Mouse (Mus musculus) neural tube, embryonic 13.5 days (tissue): ENCODE measurements around the gene Ifi27l2b. TPM values are rescaled to one million over a fixed set of nuclear protein-coding genes. Genes with fewer than 3 reads are reported as not detected.
"Not testable (repeated sequence)": the region's sequence is repeated elsewhere in the genome, so short reads cannot be mapped to it uniquely, and the experiment has no call there.

Experiments used
- ATAC-seq: fragments of 200-750 bp; cut with Nextera tagmentation; 2 replicates; pipeline ENCODE4 v1.8.0; 2017; ENCODE audit warnings: low read depth, mild to moderate bottlenecking, moderate TSS enrichment, moderate library complexity
- H3K27ac ChIP-seq: fragments of 300-500 bp; sonication (generic); replicated peaks from 2 replicates; pipeline ENCODE4 v1.5.1; 2015; ENCODE audit warnings: moderate library complexity, mild to moderate bottlenecking, inconsistent platforms
- H3K27me3 ChIP-seq: fragments of 300-500 bp; sonication (generic); 2 replicates; pipeline ENCODE4 v1.6.1; 2015; ENCODE audit warnings: mild to moderate bottlenecking, inconsistent platforms
- H3K36me3 ChIP-seq: fragments of 300-500 bp; sonication (generic); 2 replicates; pipeline ENCODE4 v1.6.1; 2015; ENCODE audit warnings: mild to moderate bottlenecking, inconsistent platforms
- H3K4me1 ChIP-seq: fragments of 300-500 bp; sonication (generic); replicated peaks from 2 replicates; pipeline ENCODE4 v1.6.1; 2015; ENCODE audit warnings: inconsistent platforms
- H3K4me2 ChIP-seq: fragments of 300-500 bp; sonication (generic); 2 replicates; pipeline ENCODE4 v1.6.1; 2015; ENCODE audit warnings: inconsistent platforms, mild to moderate bottlenecking, moderate library complexity
- H3K4me3 ChIP-seq: fragments of 300-500 bp; sonication (generic); 2 replicates; pipeline ENCODE4 v1.5.1; 2015; ENCODE audit warnings: mild to moderate bottlenecking, inconsistent platforms
- H3K9ac ChIP-seq: fragments of 300-500 bp; sonication (generic); 2 replicates; pipeline ENCODE4 v1.6.1; 2015; ENCODE audit warnings: moderate library complexity, mild to moderate bottlenecking, inconsistent platforms
- H3K9me3 ChIP-seq: fragments of 300-500 bp; sonication (generic); 2 replicates; pipeline ENCODE4 v1.6.1; 2016; ENCODE audit warnings: inconsistent platforms
- WGBS: fragments of 180-500 bp; shearing (Covaris S2); methylation state at CpG from one replicate; pipeline ENCODE4 v1.1.7; 2015; 5-methylcytosine and 5-hydroxymethylcytosine counted together
- polyA plus RNA-seq: library from polyadenylated mRNA; unstranded; fragments of >200 nt; fragmentation: Nextera tagmentation; extraction: Ambion mirVana; gene quantifications from 2 replicates; pipeline ENCODE4 v1.2.1, GENCODE M21; 2015

Gene Ifi27l2b
- polyA plus RNA-seq, result not detected in 2 replicates

GRCm38 (mm10) chr12:103457140-103457539, at the start of gene Ifi27l2b:
Ifi27l2b (minus strand) TSS chr12:103457223.
- H3K36me3 ChIP-seq, result no peaks in the 10 kb centered on the region
- no peak within 1 kb of the TSS for H3K4me3 ChIP-seq
- H3K9me3 ChIP-seq, result no peaks in the 10 kb centered on the region
- no peak within 1 kb of the TSS for H3K9ac ChIP-seq
- H3K27ac ChIP-seq, result no peak within 1 kb of the TSS
- H3K27me3 ChIP-seq, result no peaks in the 10 kb centered on the region
- H3K4me1 ChIP-seq, result no peaks in the 10 kb centered on the region
- ATAC-seq, result no peak
- H3K4me2 ChIP-seq, result no peak within 1 kb of the TSS
- 76% methylated on average over 3 of the region's 3 CpGs for WGBS

DNA sequence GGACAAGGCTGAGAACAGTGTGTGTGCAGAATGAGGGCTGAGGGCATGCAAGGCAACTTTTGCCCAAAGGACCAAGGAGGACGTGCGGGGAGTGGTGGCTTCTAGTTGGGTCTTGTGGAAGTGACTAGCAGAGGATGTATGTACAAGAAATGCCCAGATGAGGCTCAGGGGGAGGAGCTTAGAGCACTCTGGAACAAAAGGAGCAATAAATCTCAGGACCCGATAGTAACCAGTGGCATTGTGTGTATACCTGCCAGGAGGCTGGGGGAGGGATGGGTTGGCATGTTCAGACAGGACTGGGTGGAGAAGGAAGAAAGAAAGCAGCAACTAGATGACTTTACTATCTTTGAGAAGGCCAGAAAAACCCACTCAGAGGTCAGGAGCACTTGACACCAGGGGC, 47.4 kb upstream of the Ifi27l2b start:
- Histone ChIP-seq H3K4me1 (no peaks in the 10 kb centered on the region), H3K9me3 (no peaks in the 10 kb centered on the region), H3K4me2 (no peak overlapping the region), H3K9ac (no peak overlapping the region), H3K27ac (no peak overlapping the region), H3K4me3 (no peak overlapping the region), H3K36me3 (no peaks in the 10 kb centered on the region), H3K27me3 (no peaks in the 10 kb centered on the region)
- WGBS, result 62% methylated on average over 3 of the region's 3 CpGs
- no peak for ATAC-seq

DNA sequence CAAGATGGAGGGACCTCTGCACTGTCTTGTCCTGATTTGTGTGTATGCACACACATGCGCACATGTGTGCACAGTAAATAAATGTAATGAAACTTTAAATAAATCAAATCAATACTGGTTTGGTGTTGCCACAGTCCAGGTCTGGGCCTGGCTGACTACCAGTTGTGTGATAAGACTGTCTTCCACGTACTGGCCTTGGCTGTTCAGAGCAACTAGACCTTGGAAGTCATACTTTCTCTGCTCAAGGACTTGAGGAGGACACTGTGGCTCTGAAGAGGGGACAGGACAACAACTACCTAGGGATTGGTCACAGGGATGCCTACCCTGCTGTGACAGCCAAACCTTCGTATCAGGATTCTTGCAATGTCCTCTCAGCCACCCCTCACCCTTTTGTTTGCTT, 46.3 kb upstream of the Ifi27l2b start:
- Histone ChIP-seq H3K4me3 (no peak overlapping the region), H3K9me3 (no peaks in the 10 kb centered on the region), H3K27me3 (no peaks in the 10 kb centered on the region), H3K4me1 (no peaks in the 10 kb centered on the region), H3K36me3 (no peaks in the 10 kb centered on the region), H3K27ac (no peak overlapping the region), H3K4me2 (no peak overlapping the region), H3K9ac (no peak overlapping the region)
- 83% methylated on average over 3 of the region's 3 CpGs for WGBS
- no peak for ATAC-seq

DNA sequence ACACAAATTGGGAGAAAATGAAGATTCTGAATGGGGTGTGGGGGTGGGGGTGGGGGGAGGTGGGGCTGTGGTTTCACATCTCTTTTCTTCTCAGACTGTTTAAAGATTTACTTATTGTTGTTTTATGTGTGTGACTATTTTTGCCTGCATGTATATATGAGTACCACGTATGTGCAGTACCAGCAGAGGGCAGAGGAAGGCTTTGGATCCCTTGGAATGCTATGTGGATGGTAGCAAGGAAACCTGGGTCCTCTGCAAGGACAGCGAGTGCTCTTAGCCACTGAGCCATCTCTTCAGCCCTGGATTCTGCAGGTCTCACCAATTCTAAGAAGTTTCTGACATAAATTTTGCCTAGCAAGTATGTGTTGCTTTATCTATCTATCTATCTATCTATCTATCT, 42.2 kb upstream of the Ifi27l2b start:
- Histone ChIP-seq H3K27ac (no peak overlapping the region), H3K27me3 (no peaks in the 10 kb centered on the region), H3K9me3 (no peaks in the 10 kb centered on the region), H3K4me2 (no peak overlapping the region), H3K36me3 (no peaks in the 10 kb centered on the region), H3K4me3 (no peak overlapping the region), H3K4me1 (no peaks in the 10 kb centered on the region), H3K9ac (no peak overlapping the region)
- ATAC-seq, result no peak
- 83% methylated on average over 2 of the region's 2 CpGs for WGBS

GRCm38 (mm10) chr12:103498768-103499167, 41.7 kb upstream of the Ifi27l2b start:
- no peaks in the 10 kb centered on the region for H3K9me3 ChIP-seq
- no peak overlapping the region for H3K9ac ChIP-seq
- H3K36me3 ChIP-seq, result no peaks in the 10 kb centered on the region
- ATAC-seq, result no peak
- H3K27ac ChIP-seq, result no peak overlapping the region
- H3K4me2 ChIP-seq, result no peak overlapping the region
- no peak overlapping the region for H3K4me3 ChIP-seq
- H3K4me1 ChIP-seq, result no peaks in the 10 kb centered on the region
- WGBS, result 81% methylated on average over 5 of the region's 5 CpGs
- no peaks in the 10 kb centered on the region for H3K27me3 ChIP-seq

GRCm38 (mm10) chr12:103494486-103494885, 37.5 kb upstream of the Ifi27l2b start:
- Histone ChIP-seq H3K4me2 (no peak overlapping the region), H3K4me3 (no peak overlapping the region)
- WGBS, result 30% methylated on average over 6 of the region's 6 CpGs

DNA sequence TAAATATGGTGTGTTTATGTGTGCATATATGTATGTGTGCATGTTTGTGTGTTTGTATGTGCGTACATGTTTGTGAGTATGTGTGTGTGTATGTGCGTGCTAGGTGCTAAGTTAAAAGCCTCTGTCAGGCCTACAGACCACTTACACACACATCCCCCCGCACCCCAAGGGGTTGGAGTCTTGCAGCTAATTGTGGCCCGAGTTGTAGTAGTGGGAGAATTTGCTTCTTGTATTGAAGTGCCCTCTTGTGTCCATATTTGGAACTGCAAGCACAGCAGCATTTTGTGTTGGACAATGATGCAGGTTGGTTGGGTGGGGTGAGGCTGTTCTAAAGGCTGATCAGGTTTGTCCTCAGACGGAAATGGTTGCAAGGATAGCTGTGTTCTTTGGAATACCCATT, 35.7 kb upstream of the Ifi27l2b start:
- Histone ChIP-seq H3K36me3 (no peaks in the 10 kb centered on the region), H3K4me3 (no peak overlapping the region), H3K27ac (no peak overlapping the region), H3K9ac (no peak overlapping the region), H3K4me1 (no peaks in the 10 kb centered on the region), H3K27me3 (no peaks in the 10 kb centered on the region), H3K4me2 (no peak overlapping the region), H3K9me3 (no peaks in the 10 kb centered on the region)
- no peak for ATAC-seq
- 34% methylated on average over 5 of the region's 5 CpGs for WGBS

More at GRCm38 (mm10) chr12:103494486-103494885, 37.5 kb upstream of the Ifi27l2b start:
- ATAC-seq, result no peak
- H3K27me3 ChIP-seq, result no peaks in the 10 kb centered on the region
- no peak overlapping the region for H3K9ac ChIP-seq
- H3K36me3 ChIP-seq, result no peaks in the 10 kb centered on the region
- H3K9me3 ChIP-seq, result no peaks in the 10 kb centered on the region
- no peak overlapping the region for H3K27ac ChIP-seq
- H3K4me1 ChIP-seq, result no peaks in the 10 kb centered on the region

- no peak overlapping the region for H3K9ac ChIP-seq
- H3K4me3 ChIP-seq, result no peak overlapping the region
- WGBS, result 69% methylated on average over 3 of the region's 3 CpGs
- H3K27me3 ChIP-seq, result no peaks in the 10 kb centered on the region
- ATAC-seq, result no peak
- no peak overlapping the region for H3K4me2 ChIP-seq
- H3K9me3 ChIP-seq, result no peaks in the 10 kb centered on the region
- no peaks in the 10 kb centered on the region for H3K4me1 ChIP-seq
- no peaks in the 10 kb centered on the region for H3K36me3 ChIP-seq
- H3K27ac ChIP-seq, result no peak overlapping the region
Observed at GRCm38 (mm10) chr12:103491091-103491730, 34.2 kb upstream of the Ifi27l2b start.

DNA sequence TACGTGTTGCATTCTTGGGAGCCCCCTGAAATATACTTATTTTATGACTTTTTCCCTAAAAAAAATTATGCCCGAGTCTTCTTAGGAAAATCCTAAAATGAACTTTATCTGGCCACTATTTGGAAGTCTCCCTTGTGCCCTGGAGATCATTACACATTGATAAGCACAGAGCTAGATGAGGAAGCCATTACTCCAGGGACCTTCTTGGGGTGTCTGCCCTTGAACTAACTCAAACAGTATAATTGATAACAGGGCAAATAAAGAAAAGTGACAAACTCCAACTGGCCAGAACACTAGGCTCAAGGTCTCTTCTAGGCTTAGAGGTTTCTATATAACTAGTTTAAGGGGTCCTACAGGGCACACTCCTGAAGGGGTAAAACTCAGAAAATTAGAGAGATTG, 30.7 kb upstream of the Ifi27l2b start:
- Histone ChIP-seq H3K9me3 (no peaks in the 10 kb centered on the region), H3K36me3 (no peaks in the 10 kb centered on the region), H3K4me3 (no peak overlapping the region), H3K4me2 (no peak overlapping the region), H3K27me3 (no peaks in the 10 kb centered on the region), H3K27ac (no peak overlapping the region), H3K4me1 (no peaks in the 10 kb centered on the region), H3K9ac (no peak overlapping the region)
- no peak for ATAC-seq
- WGBS, result 75% methylated on average over 2 of the region's 2 CpGs

DNA sequence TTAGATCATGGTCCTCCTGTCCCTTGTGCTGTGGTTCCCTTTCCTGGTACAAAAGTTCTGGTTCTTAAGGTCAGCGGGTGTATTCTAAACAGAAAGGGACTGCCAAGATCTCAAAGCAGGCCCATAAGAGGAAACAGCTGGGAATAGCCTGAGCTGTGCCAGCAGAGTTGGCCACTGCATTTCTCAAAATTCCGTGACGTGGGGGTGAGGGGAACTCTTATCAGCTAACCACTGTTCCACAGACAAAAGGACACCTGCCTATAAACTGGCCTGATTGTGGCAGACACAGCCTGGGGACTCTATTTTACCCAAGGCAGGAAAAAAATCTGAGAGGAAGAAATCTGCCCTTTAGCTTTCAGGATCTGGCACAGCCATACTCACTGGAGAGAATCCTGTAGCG, 30.3 kb upstream of the Ifi27l2b start:
- Histone ChIP-seq H3K4me1 (no peaks in the 10 kb centered on the region), H3K9ac (no peak overlapping the region), H3K27me3 (no peaks in the 10 kb centered on the region), H3K36me3 (no peaks in the 10 kb centered on the region), H3K9me3 (no peaks in the 10 kb centered on the region), H3K4me3 (no peak overlapping the region), H3K27ac (no peak overlapping the region), H3K4me2 (no peak overlapping the region)
- no peak for ATAC-seq
- 81% methylated on average over 4 of the region's 4 CpGs for WGBS

- WGBS, result 88% methylated on average over 1 of the region's 1 CpGs
- Histone ChIP-seq H3K27ac (no peak overlapping the region), H3K9ac (no peak overlapping the region), H3K4me2 (no peak overlapping the region), H3K4me3 (no peak overlapping the region), H3K27me3 (no peaks in the 10 kb centered on the region), H3K36me3 (no peaks in the 10 kb centered on the region), H3K4me1 (no peaks in the 10 kb centered on the region), H3K9me3 (no peaks in the 10 kb centered on the region)
- no peak for ATAC-seq
Observed at GRCm38 (mm10) chr12:103486726-103487125, 29.7 kb upstream of the Ifi27l2b start.

GRCm38 (mm10) chr12:103484200-103484972, 27.4 kb upstream of the Ifi27l2b start:
- not testable (repeated sequence) for H3K27ac ChIP-seq, H3K4me2 ChIP-seq, H3K27me3 ChIP-seq, H3K9ac ChIP-seq, H3K9me3 ChIP-seq, H3K4me1 ChIP-seq, ATAC-seq, H3K36me3 ChIP-seq, H3K4me3 ChIP-seq
- WGBS, result 63% methylated on average over 9 of the region's 9 CpGs

DNA sequence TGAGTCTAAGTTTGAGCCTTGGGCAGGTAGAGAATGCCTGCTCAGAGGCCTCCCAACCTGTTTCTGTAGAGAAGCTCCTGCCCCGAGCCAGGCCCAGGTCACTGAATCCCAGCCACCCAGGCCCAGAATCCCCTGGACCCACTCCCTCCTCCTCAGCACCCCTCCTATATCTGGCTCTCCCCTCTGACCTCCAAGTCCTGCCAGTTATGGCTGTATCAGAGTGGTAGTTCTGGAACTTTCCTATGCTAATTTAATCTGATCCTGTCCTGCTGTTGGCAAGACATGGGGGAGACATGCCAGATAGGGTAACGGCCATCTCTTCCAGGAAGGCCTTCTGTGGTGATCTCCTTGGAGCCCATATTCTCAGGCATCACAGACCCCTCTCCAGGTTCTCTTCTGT, 25.8 kb upstream of the Ifi27l2b start:
- Histone ChIP-seq H3K9ac (no peak overlapping the region), H3K4me1 (no peaks in the 10 kb centered on the region), H3K4me2 (no peak overlapping the region), H3K27me3 (no peaks in the 10 kb centered on the region), H3K27ac (no peak overlapping the region), H3K36me3 (no peaks in the 10 kb centered on the region), H3K9me3 (no peaks in the 10 kb centered on the region), H3K4me3 (no peak overlapping the region)
- no peak for ATAC-seq
- 85% methylated on average over 2 of the region's 2 CpGs for WGBS
